Mouse (Mus musculus) spleen, adult 2 months (tissue): ENCODE data around the gene Lrrc23. TPM values are rescaled to one million over a fixed set of nuclear protein-coding genes. Genes with fewer than 3 reads are reported as not detected.
"Not testable (repeated sequence)": the region's sequence is repeated elsewhere in the genome, so short reads cannot be mapped to it uniquely, and the experiment has no call there.

Experiments used
- DNase-seq, 2 experiments: peaks; one replicate each; pipeline versions ENCODE4 v3.0.0 to v3.0.0-alpha.2; 2012 to 2021; ENCODE audit warnings: low spot score in 2 of 2, low read depth in 1 of 2
- H3K27ac ChIP-seq: fragments of 200-500 bp; 2 replicates; pipeline ENCODE4 v1.5.1; 2012; ENCODE audit warnings: low read length, inconsistent platforms; ENCODE audit not compliant: insufficient read depth
- H3K27me3 ChIP-seq: fragments of 200-500 bp; 2 replicates; pipeline ENCODE4 v1.6.1; 2012; ENCODE audit warnings: mild to moderate bottlenecking, moderate library complexity, low read length, inconsistent platforms; ENCODE audit not compliant: control insufficient read depth, insufficient read depth
- H3K36me3 ChIP-seq: fragments of 200-500 bp; 2 replicates; pipeline ENCODE4 v1.6.1; 2012; ENCODE audit warnings: mild to moderate bottlenecking, low read length, inconsistent platforms; ENCODE audit not compliant: control insufficient read depth, insufficient read depth
- H3K4me1 ChIP-seq: fragments of 200-500 bp; 2 replicates; pipeline ENCODE4 v1.6.1; 2011; ENCODE audit warnings: inconsistent platforms; ENCODE audit not compliant: control insufficient read depth, insufficient read depth, insufficient read length
- H3K4me3 ChIP-seq: fragments of 200-500 bp; 2 replicates; pipeline ENCODE4 v1.5.1; 2011; ENCODE audit warnings: mild to moderate bottlenecking, inconsistent platforms; ENCODE audit not compliant: insufficient read depth, insufficient read length; ENCODE audit errors: extremely low read depth
- CTCF ChIP-seq: fragments of 200-500 bp; IDR thresholded peaks from 2 replicates; pipeline ENCODE4 v1.5.1; 2011; ENCODE audit warnings: mild to moderate bottlenecking, inconsistent platforms; ENCODE audit not compliant: insufficient read depth, insufficient read length, insufficient replicate concordance; ENCODE audit errors: extremely low read depth
- POLR2A ChIP-seq: fragments of 200-500 bp; IDR thresholded peaks from 2 replicates; pipeline ENCODE4 v1.6.1; 2011; ENCODE audit warnings: low read depth, low read length, inconsistent platforms
- WGBS: fragments of 180-500 bp; shearing (Covaris S2); methylation state at CpG from one replicate; pipeline ENCODE4 v1.1.7; 2018; 5-methylcytosine and 5-hydroxymethylcytosine counted together
- polyA plus RNA-seq: library from polyadenylated mRNA; depleted of rRNA; stranded (reverse); fragments of >200 nt; gene quantifications from 2 replicates; pipeline ENCODE4 v1.2.3, GENCODE M21; 2012

Lrrc23 gene
- polyA plus RNA-seq, 1 experiment: 1.8 TPM

DNA sequence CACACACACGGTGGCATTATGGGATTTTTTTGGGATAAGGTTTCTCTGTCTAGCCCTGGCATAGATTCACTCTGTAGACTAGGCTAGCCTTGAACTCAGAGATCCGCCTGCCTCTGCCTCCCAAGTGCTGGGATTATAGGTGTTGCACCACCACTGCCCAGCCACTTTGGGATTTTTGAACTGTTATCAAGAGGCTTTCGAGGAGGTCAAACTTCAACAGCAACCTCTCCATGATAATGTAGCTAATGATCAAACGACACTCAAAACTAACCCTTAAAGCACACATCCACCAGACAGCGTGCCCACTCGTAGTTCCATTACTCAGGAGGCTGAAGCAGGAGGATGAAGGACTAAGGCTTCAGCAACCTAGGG, 28.4 kb upstream of the Lrrc23 start:
- peaks cover 4% of the 10 kb centered on the region for H3K36me3 ChIP-seq
- peak overlapping the region; percentile 14; the same call in 1 of the 2 replicates for H3K27ac ChIP-seq
- WGBS: 90% methylated on average over 6 of the region's 6 CpGs
- peaks cover 8% of the 10 kb centered on the region for H3K4me1 ChIP-seq
- no peak overlapping the region for H3K4me3 ChIP-seq
- H3K27me3 ChIP-seq: no peaks in the 10 kb centered on the region
- DNase-seq: no peak
- no peak for TF ChIP-seq CTCF

GRCm38 (mm10) chr6:124807366-124807765, 27.8 kb upstream of the Lrrc23 start:
- no peaks in the 10 kb centered on the region for H3K27me3 ChIP-seq
- no peak for DNase-seq
- TF ChIP-seq CTCF: no peak
- TF ChIP-seq POLR2A: no peak
- WGBS: 87% methylated on average over 4 of the region's 4 CpGs
- H3K36me3 ChIP-seq: peaks cover 4% of the 10 kb centered on the region
- H3K4me1 ChIP-seq: peaks cover 8% of the 10 kb centered on the region
- no peak overlapping the region for H3K27ac ChIP-seq
- no peak overlapping the region for H3K4me3 ChIP-seq

GRCm38 (mm10) chr6:124806446-124807140, 27.1 kb upstream of the Lrrc23 start:
- WGBS: 87% methylated on average over 7 of the region's 7 CpGs
- no peaks in the 10 kb centered on the region for H3K27me3 ChIP-seq
- no peak overlapping the region for H3K27ac ChIP-seq

DNA sequence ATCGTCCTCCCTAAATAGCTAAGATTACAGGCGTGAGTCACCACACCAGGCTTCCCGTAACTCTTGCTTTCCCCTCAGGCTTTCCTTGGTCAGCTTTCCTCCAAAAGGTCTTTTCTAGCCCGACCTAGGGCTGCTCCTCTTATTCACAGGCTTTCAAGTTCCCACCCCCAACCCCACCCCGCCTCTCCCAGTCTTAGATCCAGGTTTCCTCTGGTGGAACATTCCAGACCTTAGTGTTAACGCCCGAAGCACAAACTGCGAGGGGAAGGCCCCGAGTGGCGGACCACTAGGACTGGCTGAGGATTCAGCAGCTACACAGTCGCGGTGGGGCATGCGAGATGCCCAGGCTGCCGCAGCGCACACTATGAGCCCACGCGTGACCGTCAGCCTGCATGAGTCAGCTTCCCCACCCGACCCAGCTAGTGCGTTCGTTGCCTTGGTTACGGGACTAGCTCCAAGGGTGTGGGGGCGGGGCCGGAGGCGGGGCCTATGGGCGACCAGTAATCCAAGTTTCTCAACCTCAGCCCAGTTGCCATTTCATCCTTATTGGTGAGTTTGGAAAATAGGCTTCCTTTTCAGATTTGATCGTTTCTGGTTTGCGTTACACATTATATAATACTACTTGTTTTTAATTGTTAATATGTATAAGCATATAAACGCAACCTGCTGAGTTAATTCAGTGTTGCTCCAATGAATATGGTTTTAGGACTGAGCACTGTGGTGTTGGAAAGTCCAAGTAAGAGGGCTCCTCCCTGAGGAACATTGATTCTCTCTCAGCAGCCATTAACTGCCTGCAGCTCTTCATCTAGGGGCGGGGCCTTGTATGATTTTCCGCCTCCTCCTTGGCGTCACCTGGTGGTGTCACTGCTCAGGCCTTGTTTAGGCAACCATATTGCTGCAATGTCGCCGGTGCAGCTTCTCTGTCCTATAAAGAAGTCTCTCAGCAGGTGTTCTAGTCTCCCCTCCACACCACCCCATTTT, 26.1 kb upstream of the Lrrc23 start:
- TF ChIP-seq POLR2A (no peak), CTCF (no peak)
- 8% methylated on average over 34 of the region's 34 CpGs for WGBS
- Histone ChIP-seq H3K4me1 (peaks cover 8% of the 10 kb centered on the region), H3K4me3 (peak overlapping the region; percentile 56), H3K27me3 (no peaks in the 10 kb centered on the region), H3K27ac (no peak overlapping the region), H3K36me3 (no peaks in the 10 kb centered on the region)
- peak; percentile 67 to 73 for DNase-seq

More at GRCm38 (mm10) chr6:124806446-124807140, 27.1 kb upstream of the Lrrc23 start:
- H3K4me3 ChIP-seq: no peak overlapping the region
- H3K36me3 ChIP-seq: no peaks in the 10 kb centered on the region; the same call in 1 of the 2 replicates
- DNase-seq: no peak
- TF ChIP-seq CTCF: no peak
- TF ChIP-seq POLR2A: no peak
- H3K4me1 ChIP-seq: peaks cover 8% of the 10 kb centered on the region

DNA sequence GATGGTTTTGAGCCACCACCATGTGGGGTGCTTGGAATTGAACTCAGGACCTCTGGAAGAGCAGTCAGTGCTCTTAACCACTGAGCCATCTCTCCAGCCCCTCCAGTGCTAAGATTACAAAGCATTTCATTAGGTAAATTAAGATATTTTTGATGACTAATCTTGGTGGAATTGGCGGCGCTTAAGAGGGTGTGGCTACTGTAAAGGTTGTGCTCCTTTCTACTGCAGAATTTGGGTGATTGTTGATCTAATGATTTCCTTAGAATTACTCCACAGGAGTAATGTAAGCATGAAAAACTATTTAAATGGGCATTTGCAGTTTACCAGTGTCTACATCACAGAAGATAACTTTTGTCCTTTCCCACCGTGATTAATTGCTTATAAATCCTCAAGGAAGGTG, 24.8 kb upstream of the Lrrc23 start:
- H3K27ac ChIP-seq: no peak overlapping the region
- H3K4me3 ChIP-seq: no peak overlapping the region
- no peak for DNase-seq
- 75% methylated on average over 3 of the region's 3 CpGs for WGBS
- TF ChIP-seq POLR2A: no peak
- no peak for TF ChIP-seq CTCF
- H3K36me3 ChIP-seq: no peaks in the 10 kb centered on the region
- no peaks in the 10 kb centered on the region for H3K27me3 ChIP-seq
- peaks cover 8% of the 10 kb centered on the region for H3K4me1 ChIP-seq

GRCm38 (mm10) chr6:124803691-124804090, 24.2 kb upstream of the Lrrc23 start:
- H3K36me3 ChIP-seq, H3K4me3 ChIP-seq, H3K27ac ChIP-seq, H3K4me1 ChIP-seq, DNase-seq, H3K27me3 ChIP-seq: not testable (repeated sequence)
- WGBS: 98% methylated on average over 4 of the region's 4 CpGs

DNA sequence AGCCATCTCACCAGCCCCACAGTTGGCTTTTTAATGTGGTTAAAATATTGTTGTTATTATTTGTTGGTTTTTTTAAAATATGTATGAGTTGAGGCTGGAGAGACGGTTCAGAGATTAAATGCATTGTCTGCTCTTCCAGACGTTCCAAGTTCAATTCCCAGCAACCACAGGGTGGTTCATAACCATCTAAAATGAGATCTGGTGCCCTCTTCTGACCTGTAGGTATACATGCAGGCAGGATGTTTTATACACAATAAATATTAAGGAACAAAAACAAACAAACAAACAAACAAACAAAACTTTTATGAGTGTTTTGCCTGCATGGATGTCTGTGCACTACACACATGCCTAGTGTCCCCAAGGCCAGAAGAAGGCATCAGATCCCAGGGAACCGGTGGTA, 23.5 kb upstream of the Lrrc23 start:
- H3K27ac ChIP-seq: no peak overlapping the region
- H3K4me3 ChIP-seq: no peak overlapping the region
- TF ChIP-seq POLR2A (no peak), CTCF (no peak)
- H3K4me1 ChIP-seq: peaks cover 4% of the 10 kb centered on the region
- H3K36me3 ChIP-seq: no peaks in the 10 kb centered on the region
- 87% methylated on average over 3 of the region's 3 CpGs for WGBS
- no peaks in the 10 kb centered on the region for H3K27me3 ChIP-seq
- DNase-seq: no peak

- not testable (repeated sequence) for H3K4me1 ChIP-seq, H3K27me3 ChIP-seq, H3K36me3 ChIP-seq, H3K27ac ChIP-seq, DNase-seq, H3K4me3 ChIP-seq
- 25% methylated on average over 6 of the region's 9 CpGs for WGBS
Observed at GRCm38 (mm10) chr6:124802400-124802799, 22.9 kb upstream of the Lrrc23 start.
